Mouse (Mus musculus) erythroblast, embryonic 14.5 days (primary cell): ENCODE data around the gene Card10.

ENCODE experiments used
- GATA1 ChIP-seq: IDR thresholded peaks from 2 replicates; pipeline ENCODE4 v1.6.1; 2012; ENCODE audit warnings: low read length, inconsistent platforms, mixed read lengths
- TAL1 ChIP-seq: IDR thresholded peaks from 3 replicates; pipeline ENCODE4 v1.6.1; 2012; ENCODE audit warnings: low read length, inconsistent platforms, mixed read lengths

- TF ChIP-seq GATA1, result no peak
- TF ChIP-seq TAL1, result no peak
Measured at GRCm38 (mm10) chr15:78726697-78727096, 76.1 kb downstream of the Card10 start.
